Mouse (Mus musculus) liver, embryonic 11.5 days (tissue): ENCODE measurements around the gene Cdc42se2. TPM values are rescaled to one million over a fixed set of nuclear protein-coding genes. Genes with fewer than 3 reads are reported as not detected.

Experiments used
- ATAC-seq: fragments of 200-750 bp; cut with Nextera tagmentation; replicated peaks from 2 replicates; pipeline ENCODE4 v1.8.0; 2017; ENCODE audit warnings: moderate number of reproducible peaks, mild to moderate bottlenecking, moderate TSS enrichment, moderate library complexity; ENCODE audit not compliant: low FRiP score
- DNase-seq: peaks from one replicate; pipeline ENCODE4 v3.0.0-alpha.2; 2017; ENCODE audit warnings: low spot score
- H3K27ac ChIP-seq: fragments of 300-500 bp; sonication (generic); 2 replicates; pipeline ENCODE4 v1.5.1; 2014; ENCODE audit warnings: mild to moderate bottlenecking, low read depth, low read length, control low read depth
- H3K27me3 ChIP-seq: fragments of 300-500 bp; sonication (generic); replicated peaks from 2 replicates; pipeline ENCODE4 v1.6.1; 2014; ENCODE audit warnings: low read length, mixed read lengths; ENCODE audit not compliant: control insufficient read depth, insufficient read depth
- H3K36me3 ChIP-seq: fragments of 300-500 bp; sonication (generic); 2 replicates; pipeline ENCODE4 v1.6.1; 2014; ENCODE audit warnings: mild to moderate bottlenecking, low read length, moderate library complexity, mixed read lengths; ENCODE audit not compliant: control insufficient read depth, insufficient read depth
- H3K4me1 ChIP-seq: fragments of 300-500 bp; sonication (generic); replicated peaks from 2 replicates; pipeline ENCODE4 v1.6.1; 2014; ENCODE audit warnings: low read length, mixed read lengths; ENCODE audit not compliant: control insufficient read depth, insufficient read depth
- H3K4me2 ChIP-seq: fragments of 300-500 bp; sonication (generic); 2 replicates; pipeline ENCODE4 v1.6.1; 2014; ENCODE audit warnings: mild to moderate bottlenecking, control low read depth, moderate library complexity
- H3K4me3 ChIP-seq: fragments of 300-500 bp; sonication (generic); 2 replicates; pipeline ENCODE4 v1.5.1; 2014; ENCODE audit warnings: low read depth, low read length, control low read depth
- H3K9ac ChIP-seq: fragments of 300-500 bp; sonication (generic); 2 replicates; pipeline ENCODE4 v1.6.1; 2014; ENCODE audit warnings: low read depth, low read length, control low read depth
- H3K9me3 ChIP-seq: fragments of 300-500 bp; sonication (generic); 2 replicates; pipeline ENCODE4 v1.6.1; 2016; ENCODE audit warnings: low read length, inconsistent platforms, mixed read lengths; ENCODE audit not compliant: control insufficient read depth
- WGBS: fragments of 180-500 bp; shearing (Covaris S2); extraction: QIAGEN DNeasy Blood & Tissue Kit; methylation state at CpG from one replicate; pipeline ENCODE4 v1.1.7; 2014; 5-methylcytosine and 5-hydroxymethylcytosine counted together
- polyA plus RNA-seq: library from polyadenylated mRNA; unstranded; fragments of >200 nt; fragmentation: Nextera tagmentation; extraction: Ambion mirVana; gene quantifications from 2 replicates; pipeline ENCODE4 v1.2.1, GENCODE M21; 2014

The Cdc42se2 gene
- polyA plus RNA-seq, 1 experiment from 2014 or later, result 43.2 TPM

DNA sequence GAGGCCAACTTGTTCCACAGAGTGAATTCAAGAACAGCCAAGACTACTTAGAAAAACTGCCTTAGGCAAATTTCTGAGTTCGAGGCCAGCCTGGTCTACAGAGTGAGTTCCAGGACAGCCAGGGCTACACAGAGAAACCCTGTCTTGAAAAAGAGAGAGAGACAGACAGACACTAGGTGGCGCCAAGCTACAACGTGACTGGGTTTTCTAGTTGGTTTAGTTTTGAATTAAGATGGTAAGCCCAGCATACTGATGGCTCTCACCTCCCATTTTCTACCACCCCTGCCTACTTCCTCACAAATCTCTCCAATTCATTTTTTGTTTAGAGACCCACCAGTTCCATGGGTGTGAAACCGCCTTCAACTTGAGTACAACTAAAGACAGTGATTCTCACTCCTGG is 84.2 kb downstream of the Cdc42se2 start:
- WGBS, result 36% methylated on average over 4 of the region's 4 CpGs
- no peak; the same call in 1 of the 2 replicates for ATAC-seq
- peak; percentile 50 for DNase-seq

DNA sequence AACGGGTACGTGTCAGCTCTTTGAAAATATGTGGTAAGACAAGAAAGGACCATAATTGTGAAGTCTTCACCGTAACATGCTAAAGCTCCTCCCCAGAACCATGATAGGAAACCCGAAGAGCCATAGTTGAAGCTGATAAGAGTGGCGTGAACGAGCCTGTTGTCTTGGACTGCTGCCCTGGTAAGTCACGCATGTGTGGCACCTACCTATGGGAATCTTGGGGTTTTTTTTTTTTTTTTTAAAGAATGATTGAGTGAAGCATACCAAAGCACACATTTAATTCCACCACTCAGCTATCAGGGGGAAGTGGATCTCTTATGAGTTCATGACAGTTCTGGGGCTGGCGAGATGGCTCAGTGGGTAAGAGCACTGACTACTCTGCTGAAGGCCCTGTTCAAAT is 85.6 kb downstream of the Cdc42se2 start:
- DNase-seq, result no peak
- Histone ChIP-seq H3K27ac (no peak overlapping the region), H3K9ac (no peak overlapping the region), H3K4me2 (no peak overlapping the region), H3K36me3 (0 out of 2 replicates have a peak, but pooled peaks cover 2% of the 10 kb centered on the region), H3K4me1 (no peaks in the 10 kb centered on the region; the same call in 1 of the 2 replicates), H3K9me3 (no peaks in the 10 kb centered on the region), H3K4me3 (no peak overlapping the region), H3K27me3 (no peaks in the 10 kb centered on the region)
- WGBS, result 78% methylated on average over 8 of the region's 8 CpGs
- no peak for ATAC-seq

More for the DNA sequence above, 84.2 kb downstream of the Cdc42se2 start:
- H3K27me3 ChIP-seq, result no peaks in the 10 kb centered on the region
- no peaks in the 10 kb centered on the region; the same call in 1 of the 2 replicates for H3K4me1 ChIP-seq
- H3K9ac ChIP-seq, result no peak overlapping the region
- no peaks in the 10 kb centered on the region for H3K9me3 ChIP-seq
- H3K4me2 ChIP-seq, result no peak overlapping the region
- H3K27ac ChIP-seq, result no peak overlapping the region
- no peaks in the 10 kb centered on the region for H3K36me3 ChIP-seq
- no peak overlapping the region for H3K4me3 ChIP-seq

DNA sequence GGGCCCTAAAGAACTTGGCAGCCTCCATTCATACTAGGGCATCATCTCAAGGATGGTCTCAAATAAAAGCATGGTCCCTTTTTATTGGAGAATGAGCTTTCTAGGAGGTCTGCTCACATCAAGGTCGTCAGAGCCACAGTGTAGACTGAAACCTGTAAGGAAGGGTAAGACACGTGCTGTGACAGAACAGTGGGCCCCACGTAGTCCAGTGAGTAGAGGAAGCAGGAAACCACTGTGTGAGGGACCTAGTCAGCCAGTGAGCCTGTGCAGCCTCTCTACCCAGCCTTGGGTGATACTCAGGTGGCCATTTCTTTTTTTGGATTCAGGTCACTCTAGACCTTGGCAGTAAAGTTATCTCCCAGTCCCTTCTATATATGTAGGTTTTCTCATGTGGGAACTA is 87.5 kb downstream of the Cdc42se2 start:
- no peak overlapping the region for H3K27ac ChIP-seq
- ATAC-seq (no peak), DNase-seq (no peak)
- no peaks in the 10 kb centered on the region for H3K27me3 ChIP-seq
- H3K9me3 ChIP-seq, result no peaks in the 10 kb centered on the region
- H3K4me3 ChIP-seq, result no peak overlapping the region
- H3K4me1 ChIP-seq, result no peaks in the 10 kb centered on the region; the same call in 1 of the 2 replicates
- H3K36me3 ChIP-seq, result peaks cover 5% of the 10 kb centered on the region; the same call in 1 of the 2 replicates
- no peak overlapping the region for H3K4me2 ChIP-seq
- 61% methylated on average over 3 of the region's 3 CpGs for WGBS
- H3K9ac ChIP-seq, result no peak overlapping the region

DNA sequence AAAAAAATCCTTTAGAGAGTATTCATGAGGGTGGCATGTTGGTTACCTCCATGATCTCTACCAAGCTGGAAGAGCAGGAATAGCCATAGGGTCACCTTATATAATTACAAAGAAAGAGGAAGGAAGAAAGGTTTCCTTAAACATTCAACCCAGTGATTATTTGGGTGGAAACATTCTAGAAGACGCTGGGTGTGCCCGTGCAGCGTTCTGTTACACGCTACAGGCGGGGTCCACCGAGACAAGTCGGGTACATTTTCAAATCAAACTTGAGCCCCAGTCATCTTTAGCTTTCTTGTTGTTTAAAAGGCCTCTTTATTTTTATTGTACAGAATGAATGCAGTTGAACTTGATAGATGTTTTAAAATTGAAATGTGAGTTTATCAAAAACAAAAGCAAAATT is 88.8 kb downstream of the Cdc42se2 start:
- DNase-seq (no peak), ATAC-seq (no peak)
- H3K27me3 ChIP-seq, result no peaks in the 10 kb centered on the region
- no peaks in the 10 kb centered on the region; the same call in 1 of the 2 replicates for H3K4me1 ChIP-seq
- no peak overlapping the region for H3K4me3 ChIP-seq
- 87% methylated on average over 7 of the region's 7 CpGs for WGBS
- no peak overlapping the region for H3K9ac ChIP-seq
- H3K4me2 ChIP-seq, result no peak overlapping the region
- H3K27ac ChIP-seq, result no peak overlapping the region
- H3K36me3 ChIP-seq, result peaks cover 9% of the 10 kb centered on the region; the same call in 1 of the 2 replicates
- no peaks in the 10 kb centered on the region for H3K9me3 ChIP-seq

DNA sequence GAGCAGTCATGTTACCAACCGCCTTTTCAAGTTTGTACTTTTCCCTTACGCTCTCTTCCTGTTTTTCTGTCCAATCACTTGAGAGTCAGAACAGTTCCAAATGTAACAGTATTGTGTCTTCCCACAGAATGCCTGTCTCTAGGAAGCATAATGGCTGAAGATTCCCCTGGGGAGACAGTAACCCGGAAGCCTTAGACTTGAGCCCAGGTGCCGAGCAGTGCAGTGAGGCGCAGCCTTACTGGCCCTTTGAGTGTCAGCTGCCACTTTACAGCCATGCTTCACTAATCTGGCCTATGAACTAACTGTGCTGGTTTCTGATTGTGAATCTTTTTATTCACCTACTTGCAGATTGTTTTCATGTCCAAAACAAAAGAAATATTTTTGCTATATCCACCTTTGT is 89.9 kb downstream of the Cdc42se2 start:
- Histone ChIP-seq H3K27me3 (no peaks in the 10 kb centered on the region), H3K36me3 (peaks cover 11% of the 10 kb centered on the region; the same call in 1 of the 2 replicates), H3K9ac (no peak overlapping the region), H3K4me3 (no peak overlapping the region), H3K4me2 (no peak overlapping the region), H3K4me1 (no peaks in the 10 kb centered on the region), H3K27ac (no peak overlapping the region), H3K9me3 (no peaks in the 10 kb centered on the region)
- ATAC-seq (no peak), DNase-seq (no peak)
- 93% methylated on average over 5 of the region's 5 CpGs for WGBS

DNA sequence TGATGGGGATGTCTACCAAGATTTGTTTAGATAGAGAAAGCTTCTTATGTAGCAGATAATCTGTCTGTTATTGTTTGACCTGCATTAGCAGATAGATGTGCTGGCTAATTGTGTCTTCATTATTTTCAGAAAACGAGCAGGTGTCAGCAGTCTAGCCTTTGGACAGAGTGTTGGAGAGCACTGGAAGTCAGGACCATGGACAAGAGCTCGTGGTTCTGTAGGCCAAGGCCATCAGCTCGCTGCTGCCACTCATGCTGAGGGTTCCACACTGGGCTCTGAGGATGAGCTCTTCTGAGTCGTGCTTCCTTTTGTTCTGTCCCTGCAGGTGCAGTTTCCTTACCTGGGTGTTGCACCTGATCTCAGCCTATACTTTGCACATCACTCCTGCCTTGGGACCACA is 91.5 kb downstream of the Cdc42se2 start:
- H3K36me3 ChIP-seq, result peaks cover 18% of the 10 kb centered on the region; the same call in 1 of the 2 replicates
- no peak for DNase-seq
- 75% methylated on average over 4 of the region's 4 CpGs for whole genome bisulfite sequencing
- no peak for ATAC-seq
- H3K27me3 ChIP-seq, result no peaks in the 10 kb centered on the region
- no peak overlapping the region for H3K4me2 ChIP-seq
- no peak overlapping the region for H3K9ac ChIP-seq
- no peaks in the 10 kb centered on the region for H3K9me3 ChIP-seq
- H3K27ac ChIP-seq, result no peak overlapping the region
- no peak overlapping the region for H3K4me3 ChIP-seq
- no peaks in the 10 kb centered on the region for H3K4me1 ChIP-seq

DNA sequence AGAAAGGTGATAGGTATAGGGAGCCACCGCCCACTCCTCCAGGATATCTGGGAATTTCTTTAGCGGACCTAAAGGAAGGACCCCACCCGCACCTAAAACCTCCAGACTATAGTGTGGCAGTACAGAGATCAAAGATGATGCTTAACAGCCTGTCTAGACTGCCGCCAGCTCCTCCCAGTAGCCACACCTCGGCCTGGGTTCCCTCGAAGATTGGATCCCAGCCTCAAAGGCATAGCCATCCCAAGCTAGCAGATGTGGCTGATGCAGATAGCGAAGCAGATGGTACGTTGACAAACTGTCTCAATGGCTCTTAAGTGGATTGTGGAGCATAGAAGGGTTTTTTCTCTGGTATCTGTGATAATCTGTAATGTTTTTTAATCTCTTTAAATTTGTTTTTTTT is 93.2 kb downstream of the Cdc42se2 start:
- WGBS, result 80% methylated on average over 8 of the region's 8 CpGs
- H3K27ac ChIP-seq, result no peak overlapping the region
- H3K4me2 ChIP-seq, result no peak overlapping the region
- peaks cover 23% of the 10 kb centered on the region; the same call in 1 of the 2 replicates for H3K36me3 ChIP-seq
- DNase-seq, result no peak
- no peaks in the 10 kb centered on the region for H3K27me3 ChIP-seq
- H3K4me1 ChIP-seq, result no peaks in the 10 kb centered on the region
- no peak for ATAC-seq
- H3K9ac ChIP-seq, result no peak overlapping the region
- no peak overlapping the region for H3K4me3 ChIP-seq
- no peaks in the 10 kb centered on the region for H3K9me3 ChIP-seq

DNA sequence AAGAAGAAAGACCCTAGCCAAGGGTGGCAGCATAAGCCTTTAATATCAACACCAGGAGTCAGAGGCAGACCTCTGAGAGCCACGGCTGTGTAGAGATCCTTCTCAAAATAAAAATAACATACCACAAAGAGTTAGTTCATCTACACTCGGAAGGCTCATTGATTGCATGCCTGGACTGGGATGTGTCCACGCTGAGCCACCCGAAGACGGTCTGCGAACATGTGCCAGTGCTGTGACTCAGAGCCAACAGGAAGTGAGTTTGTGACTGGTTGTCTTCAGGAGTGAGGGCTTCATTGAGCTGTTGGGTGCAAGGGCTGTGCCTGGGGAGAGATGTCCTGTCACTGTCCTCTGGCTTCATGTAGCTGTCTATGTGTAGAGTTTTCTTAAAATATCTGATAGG is 93.8 kb downstream of the Cdc42se2 start:
- WGBS, result 83% methylated on average over 6 of the region's 6 CpGs
- DNase-seq (no peak), ATAC-seq (no peak)
- no peak overlapping the region for H3K4me2 ChIP-seq
- H3K4me1 ChIP-seq, result no peaks in the 10 kb centered on the region
- H3K27me3 ChIP-seq, result no peaks in the 10 kb centered on the region
- no peak overlapping the region for H3K9ac ChIP-seq
- no peak overlapping the region for H3K4me3 ChIP-seq
- peaks cover 23% of the 10 kb centered on the region; the same call in 1 of the 2 replicates for H3K36me3 ChIP-seq
- H3K27ac ChIP-seq, result no peak overlapping the region
- no peaks in the 10 kb centered on the region for H3K9me3 ChIP-seq

DNA sequence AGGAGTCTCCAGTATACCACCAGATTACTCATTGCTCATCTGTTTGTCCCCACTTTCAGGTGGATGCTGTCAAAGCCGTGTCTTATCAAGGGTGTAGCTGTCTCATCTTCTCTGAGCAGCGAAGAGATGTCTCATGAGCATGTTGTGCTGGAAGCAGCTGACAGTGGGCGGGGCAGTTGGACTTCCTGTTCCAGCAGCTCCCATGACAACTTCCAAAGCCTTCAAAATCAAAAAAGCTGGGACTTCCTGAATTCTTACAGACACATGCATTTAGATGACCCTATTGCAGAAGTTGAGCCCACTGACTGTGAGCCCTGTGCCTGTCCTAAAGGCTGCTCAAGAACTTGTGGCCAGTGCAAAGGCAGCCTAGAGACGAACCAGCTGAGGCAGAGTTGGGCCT is 96.3 kb downstream of the Cdc42se2 start:
- Histone ChIP-seq H3K9ac (no peak overlapping the region), H3K9me3 (no peaks in the 10 kb centered on the region), H3K4me1 (no peaks in the 10 kb centered on the region), H3K4me3 (no peak overlapping the region), H3K4me2 (no peak overlapping the region), H3K27me3 (no peaks in the 10 kb centered on the region), H3K36me3 (peaks cover 18% of the 10 kb centered on the region; the same call in 1 of the 2 replicates), H3K27ac (no peak overlapping the region)
- 69% methylated on average over 4 of the region's 4 CpGs for WGBS
- no peak for ATAC-seq
- DNase-seq, result no peak
